Mouse (Mus musculus) forebrain, embryonic 10.5 days (tissue): ENCODE results near the gene F13a1. TPM values are rescaled to one million over a fixed set of nuclear protein-coding genes. Genes with fewer than 3 reads are reported as not detected.

ENCODE experiments used
- DNase-seq: peaks from one replicate; pipeline ENCODE4 v3.0.0-alpha.2; 2017; ENCODE audit warnings: low spot score; ENCODE audit errors: extremely low spot score
- H3K27ac ChIP-seq: fragments of 300-500 bp; sonication (generic); 2 replicates; pipeline ENCODE4 v1.5.1; 2016; ENCODE audit warnings: mild to moderate bottlenecking
- H3K27me3 ChIP-seq: fragments of 300-500 bp; sonication (generic); 2 replicates; pipeline ENCODE4 v1.6.1; 2016; ENCODE audit warnings: mild to moderate bottlenecking; ENCODE audit not compliant: poor library complexity, severe bottlenecking
- H3K36me3 ChIP-seq: fragments of 300-500 bp; sonication (generic); replicated peaks from 2 replicates; pipeline ENCODE4 v1.6.1; 2016; ENCODE audit warnings: mild to moderate bottlenecking, moderate library complexity
- H3K4me1 ChIP-seq: fragments of 300-500 bp; sonication (generic); 2 replicates; pipeline ENCODE4 v1.6.1; 2016
- H3K4me3 ChIP-seq: fragments of 300-500 bp; sonication (generic); 2 replicates; pipeline ENCODE4 v1.5.1; 2016; ENCODE audit warnings: mild to moderate bottlenecking, moderate library complexity
- H3K9me3 ChIP-seq: fragments of 300-500 bp; sonication (generic); 2 replicates; pipeline ENCODE4 v1.6.1; 2016; ENCODE audit warnings: mild to moderate bottlenecking, moderate library complexity
- WGBS: fragments of 180-500 bp; shearing (Covaris S2); methylation state at CpG from one replicate; pipeline ENCODE4 v1.1.7; 2016; 5-methylcytosine and 5-hydroxymethylcytosine counted together
- polyA plus RNA-seq: library from polyadenylated mRNA; unstranded; fragments of >200 nt; fragmentation: Nextera tagmentation; extraction: Ambion mirVana; gene quantifications from 2 replicates; pipeline ENCODE4 v1.2.1, GENCODE M21; 2016

The F13a1 gene
- polyA plus RNA-seq, 1 experiment from 2014 or later: 5.6 TPM

DNA sequence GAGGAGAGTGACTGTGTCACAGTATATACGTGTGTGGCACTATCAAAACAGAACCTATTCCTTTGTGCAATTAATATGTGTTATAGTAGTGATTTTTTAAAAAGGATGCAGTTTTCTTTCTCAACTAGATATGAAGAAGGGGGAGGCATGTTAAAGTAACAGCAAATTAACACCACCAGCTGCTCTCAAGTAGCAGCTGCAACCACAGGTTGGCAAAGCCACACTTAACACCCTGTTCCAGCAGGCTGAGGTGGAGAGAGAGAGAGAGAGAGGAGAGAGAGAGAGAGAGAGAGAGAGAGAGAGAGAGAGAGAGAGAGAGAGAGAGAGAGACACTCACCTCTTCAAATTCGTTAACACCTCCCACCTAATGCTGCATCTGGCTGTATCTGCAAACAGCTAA lies 28.5 kb downstream of the F13a1 start:
- Histone ChIP-seq H3K27me3 (no peaks in the 10 kb centered on the region), H3K36me3 (no peaks in the 10 kb centered on the region), H3K9me3 (no peaks in the 10 kb centered on the region), H3K4me1 (no peaks in the 10 kb centered on the region), H3K27ac (no peak overlapping the region), H3K4me3 (no peak overlapping the region)
- WGBS: 89% methylated on average over 2 of the region's 2 CpGs
- DNase-seq: no peak

DNA sequence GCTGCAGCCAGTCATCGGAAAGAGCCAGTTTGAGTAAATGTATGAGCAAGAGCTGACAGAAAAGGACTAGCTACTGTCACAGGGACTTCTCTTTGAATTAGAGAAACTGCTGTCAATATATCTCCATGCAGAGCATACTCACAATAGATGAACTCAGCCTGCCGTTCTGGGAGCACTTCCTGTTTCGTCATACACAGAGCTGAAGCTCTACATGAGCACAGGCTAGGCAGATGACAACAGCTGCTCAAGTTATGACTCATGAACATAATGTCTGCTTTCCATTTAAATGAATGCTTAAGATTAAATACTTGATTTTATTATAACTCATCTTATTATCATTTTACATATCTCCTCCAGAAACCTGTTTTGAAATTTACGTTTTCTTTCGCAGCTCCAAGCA lies 39.3 kb downstream of the F13a1 start:
- Histone ChIP-seq H3K27ac (no peak overlapping the region), H3K27me3 (no peaks in the 10 kb centered on the region), H3K9me3 (no peaks in the 10 kb centered on the region), H3K36me3 (no peaks in the 10 kb centered on the region), H3K4me1 (no peaks in the 10 kb centered on the region), H3K4me3 (no peak overlapping the region)
- 93% methylated on average over 5 of the region's 5 CpGs for WGBS
- no peak for DNase-seq

DNA sequence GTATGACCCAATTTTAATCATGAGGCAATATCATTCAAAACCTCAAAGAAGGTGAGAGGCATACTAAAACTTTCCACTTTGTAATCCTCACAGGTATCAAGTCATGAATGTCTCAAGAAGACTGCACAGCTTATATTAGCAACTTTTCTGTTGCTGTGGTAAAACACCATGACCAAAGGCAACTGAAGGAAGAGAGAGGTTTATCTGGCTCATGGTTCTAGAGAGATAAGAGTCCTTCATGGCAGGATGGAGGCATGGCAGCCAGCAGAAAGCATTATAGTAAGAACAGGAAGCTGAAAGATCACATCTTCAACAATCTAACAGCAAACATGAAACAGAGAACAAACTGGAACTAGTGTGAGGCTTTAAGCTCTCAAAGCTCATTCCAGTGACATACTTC lies 43.8 kb downstream of the F13a1 start:
- H3K27me3 ChIP-seq: no peaks in the 10 kb centered on the region
- no peaks in the 10 kb centered on the region for H3K4me1 ChIP-seq
- no peak for DNase-seq
- H3K27ac ChIP-seq: no peak overlapping the region
- H3K4me3 ChIP-seq: no peak overlapping the region
- no peaks in the 10 kb centered on the region for H3K36me3 ChIP-seq
- H3K9me3 ChIP-seq: no peaks in the 10 kb centered on the region

DNA sequence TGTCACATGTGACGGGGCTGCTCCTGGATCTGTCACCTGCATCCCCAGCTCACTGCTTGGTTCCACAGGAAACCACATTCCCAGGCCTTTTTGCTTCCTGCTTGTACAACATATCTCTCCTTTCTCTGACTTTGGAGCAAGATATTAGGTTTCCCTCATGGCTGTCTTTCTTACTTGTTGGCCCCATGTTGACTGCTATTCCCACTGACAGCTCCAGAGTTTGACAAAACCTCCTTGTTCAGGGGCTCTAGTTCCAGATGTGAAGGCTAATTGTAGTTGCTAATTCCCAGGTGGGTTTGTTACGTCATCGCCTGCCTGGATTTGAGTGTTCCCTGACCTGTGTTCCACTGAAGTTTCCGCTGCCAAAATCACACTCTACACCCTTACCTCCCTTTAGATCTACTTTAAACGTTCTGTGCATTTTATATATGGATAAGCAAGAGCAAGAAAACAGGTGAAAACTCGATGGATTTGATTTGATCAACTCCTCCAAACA lies 50.8 kb downstream of the F13a1 start:
- Histone ChIP-seq H3K27ac (no peak overlapping the region), H3K36me3 (no peaks in the 10 kb centered on the region), H3K4me1 (no peaks in the 10 kb centered on the region), H3K27me3 (no peaks in the 10 kb centered on the region), H3K9me3 (no peaks in the 10 kb centered on the region), H3K4me3 (no peak overlapping the region)
- no peak for DNase-seq
- 84% methylated on average over 6 of the region's 6 CpGs for WGBS

DNA sequence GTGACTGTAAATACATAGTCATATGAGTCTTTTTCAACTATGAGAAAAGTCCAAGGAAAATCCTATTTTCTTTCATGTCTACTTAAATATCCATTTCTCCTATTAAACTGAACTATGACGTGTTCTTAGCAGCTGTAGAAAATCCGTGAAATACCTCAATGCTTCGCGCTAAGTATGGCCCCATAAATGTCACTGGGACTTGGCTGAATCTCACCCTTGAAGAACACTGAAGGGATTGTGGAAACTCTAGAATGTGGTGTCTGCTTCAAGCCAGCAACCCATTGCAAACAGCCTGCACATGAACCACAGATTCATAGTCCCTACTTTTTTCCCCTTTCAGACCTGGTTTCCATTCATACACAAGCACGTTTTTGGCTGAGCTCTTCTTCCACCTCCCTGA lies 56.5 kb downstream of the F13a1 start:
- H3K27ac ChIP-seq: no peak overlapping the region
- no peaks in the 10 kb centered on the region for H3K36me3 ChIP-seq
- H3K27me3 ChIP-seq: no peaks in the 10 kb centered on the region
- H3K4me1 ChIP-seq: no peaks in the 10 kb centered on the region
- WGBS: 91% methylated on average over 5 of the region's 5 CpGs
- DNase-seq: no peak
- no peak overlapping the region for H3K4me3 ChIP-seq
- H3K9me3 ChIP-seq: no peaks in the 10 kb centered on the region

DNA sequence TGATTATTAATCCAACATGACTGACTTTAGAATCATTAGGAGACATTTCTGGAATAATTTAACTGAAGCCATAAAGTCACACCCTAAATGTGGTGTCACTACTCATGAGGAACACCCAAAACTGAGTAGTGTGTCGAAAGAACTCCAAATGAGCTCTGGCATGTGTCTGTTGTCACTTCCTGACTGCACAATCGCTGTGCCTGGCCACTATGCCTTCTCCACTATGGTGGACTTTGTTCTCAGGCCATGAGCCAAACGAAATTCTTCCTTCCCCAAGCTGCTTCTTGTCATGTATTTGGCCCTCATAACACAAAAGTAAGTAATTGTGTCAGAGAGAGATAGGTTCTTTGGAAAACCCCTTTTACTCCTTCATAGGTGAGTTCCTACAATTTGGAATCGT lies 61.7 kb downstream of the F13a1 start:
- 82% methylated on average over 4 of the region's 4 CpGs for WGBS
- Histone ChIP-seq H3K9me3 (no peaks in the 10 kb centered on the region), H3K27me3 (no peaks in the 10 kb centered on the region), H3K36me3 (no peaks in the 10 kb centered on the region), H3K4me1 (no peaks in the 10 kb centered on the region), H3K27ac (no peak overlapping the region), H3K4me3 (no peak overlapping the region)
- DNase-seq: no peak

DNA sequence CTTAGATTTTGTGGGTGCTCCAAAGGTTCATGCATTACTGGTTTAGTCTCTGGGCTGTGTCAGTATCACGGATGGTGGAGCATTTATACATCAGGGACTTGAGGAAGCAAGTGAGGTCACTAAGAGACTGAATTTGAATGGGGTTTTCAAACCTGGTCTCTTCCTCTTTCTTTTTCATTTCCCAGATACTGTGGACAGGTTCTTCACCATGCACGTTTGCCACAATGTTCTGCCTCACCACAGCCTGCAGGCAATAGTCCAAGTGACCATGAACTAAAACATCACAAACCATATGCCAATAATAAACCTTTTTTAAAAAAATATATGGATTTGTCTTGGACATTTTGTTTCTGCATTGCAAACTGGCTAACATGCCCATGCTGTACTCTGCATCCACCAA lies 77.0 kb downstream of the F13a1 start:
- no peak overlapping the region for H3K4me3 ChIP-seq
- H3K9me3 ChIP-seq: no peaks in the 10 kb centered on the region
- no peaks in the 10 kb centered on the region for H3K27me3 ChIP-seq
- DNase-seq: no peak
- 84% methylated on average over 2 of the region's 2 CpGs for WGBS
- no peaks in the 10 kb centered on the region for H3K4me1 ChIP-seq
- no peak overlapping the region for H3K27ac ChIP-seq
- no peaks in the 10 kb centered on the region for H3K36me3 ChIP-seq

DNA sequence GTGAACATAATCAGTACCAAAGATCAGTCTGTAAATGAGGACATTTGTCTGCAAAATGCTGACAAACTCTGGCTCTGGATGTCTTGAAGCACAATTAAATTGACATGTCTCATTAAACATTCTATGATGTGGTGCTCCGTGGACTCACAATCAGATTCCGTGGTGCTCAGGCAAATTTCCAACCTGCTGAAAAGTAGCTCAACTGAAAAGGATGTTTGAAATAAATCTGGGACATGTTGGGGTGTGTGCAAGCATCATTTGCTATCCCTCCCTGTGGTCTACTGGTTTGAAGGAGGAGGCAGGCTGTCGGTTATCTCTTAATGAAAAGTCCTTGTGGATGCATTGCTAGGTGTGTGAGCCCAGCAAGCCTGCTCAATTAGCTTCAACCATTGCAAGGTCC lies 77.8 kb downstream of the F13a1 start:
- Histone ChIP-seq H3K36me3 (no peaks in the 10 kb centered on the region), H3K4me1 (no peaks in the 10 kb centered on the region), H3K27me3 (no peaks in the 10 kb centered on the region), H3K27ac (no peak overlapping the region), H3K4me3 (no peak overlapping the region), H3K9me3 (no peaks in the 10 kb centered on the region)
- WGBS: 91% methylated on average over 3 of the region's 3 CpGs
- DNase-seq: no peak

DNA sequence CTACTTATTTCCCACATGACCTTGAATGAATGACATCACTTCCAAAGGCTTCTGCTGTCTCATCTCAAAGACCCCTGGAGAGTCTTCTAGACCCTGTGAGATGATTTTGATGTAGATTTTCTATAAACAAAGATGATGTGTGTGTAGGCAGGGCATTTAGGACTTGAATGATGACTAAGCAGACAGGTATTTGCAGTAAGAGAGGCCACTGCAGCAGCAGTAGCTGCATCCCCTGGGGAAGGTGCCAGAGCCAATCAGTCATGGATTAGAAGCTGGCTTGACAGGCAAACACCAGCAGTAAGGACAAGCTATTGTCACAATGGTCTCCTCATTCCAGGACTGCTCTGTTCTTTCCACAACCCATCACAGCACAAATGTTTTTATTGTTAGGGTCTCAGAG lies 87.1 kb downstream of the F13a1 start:
- H3K4me1 ChIP-seq: no peaks in the 10 kb centered on the region
- no peaks in the 10 kb centered on the region for H3K36me3 ChIP-seq
- DNase-seq: no peak
- no peaks in the 10 kb centered on the region for H3K27me3 ChIP-seq
- H3K4me3 ChIP-seq: no peak overlapping the region
- H3K27ac ChIP-seq: no peak overlapping the region
- H3K9me3 ChIP-seq: no peaks in the 10 kb centered on the region

DNA sequence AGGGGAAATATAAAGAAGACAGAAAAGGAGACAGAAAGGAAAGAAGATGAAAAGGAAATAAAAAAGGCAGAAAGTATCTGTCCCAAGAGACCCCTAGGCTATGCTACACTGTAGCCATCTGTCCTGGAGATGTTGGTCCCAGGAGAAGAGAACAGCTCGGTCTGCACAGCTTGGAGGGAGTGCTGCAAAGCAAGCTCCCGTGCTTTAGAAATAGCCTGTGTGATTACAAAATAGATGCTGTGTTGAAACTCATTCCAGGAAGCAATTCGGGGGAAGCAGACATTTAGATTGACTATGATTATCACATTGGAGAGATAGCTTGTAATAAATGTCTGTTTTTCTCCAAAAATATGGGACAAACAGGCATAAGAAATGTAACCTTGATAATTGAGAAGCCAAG lies 91.0 kb downstream of the F13a1 start:
- H3K9me3 ChIP-seq: no peaks in the 10 kb centered on the region
- WGBS: 82% methylated on average over 3 of the region's 3 CpGs
- H3K27me3 ChIP-seq: no peaks in the 10 kb centered on the region
- DNase-seq: no peak
- no peaks in the 10 kb centered on the region for H3K36me3 ChIP-seq
- no peaks in the 10 kb centered on the region for H3K4me1 ChIP-seq
- no peak overlapping the region for H3K27ac ChIP-seq
- H3K4me3 ChIP-seq: no peak overlapping the region

DNA sequence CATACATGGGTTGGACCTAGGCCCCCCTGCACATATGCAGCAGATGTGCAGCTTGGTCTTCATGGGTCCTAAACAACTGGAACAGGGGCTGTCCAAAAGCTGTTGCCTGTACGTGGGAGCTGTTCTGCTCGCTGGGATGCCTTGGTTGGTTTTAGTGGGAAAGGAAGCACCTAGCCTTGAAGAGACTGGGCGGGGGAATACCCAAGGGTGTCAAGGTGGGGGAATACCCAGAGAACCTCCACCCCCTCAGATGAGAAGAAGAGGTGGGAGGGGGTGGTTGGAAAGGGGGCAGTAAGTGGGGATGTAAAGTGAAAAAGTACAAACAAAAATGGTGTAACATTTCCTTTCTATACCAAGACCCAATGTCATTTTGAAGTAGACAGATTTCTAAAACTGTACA lies 95.1 kb downstream of the F13a1 start:
- no peak overlapping the region for H3K4me3 ChIP-seq
- H3K27me3 ChIP-seq: no peaks in the 10 kb centered on the region
- no peaks in the 10 kb centered on the region for H3K4me1 ChIP-seq
- DNase-seq: no peak
- no peaks in the 10 kb centered on the region for H3K36me3 ChIP-seq
- WGBS: 96% methylated on average over 3 of the region's 3 CpGs
- H3K9me3 ChIP-seq: no peaks in the 10 kb centered on the region
- H3K27ac ChIP-seq: no peak overlapping the region

DNA sequence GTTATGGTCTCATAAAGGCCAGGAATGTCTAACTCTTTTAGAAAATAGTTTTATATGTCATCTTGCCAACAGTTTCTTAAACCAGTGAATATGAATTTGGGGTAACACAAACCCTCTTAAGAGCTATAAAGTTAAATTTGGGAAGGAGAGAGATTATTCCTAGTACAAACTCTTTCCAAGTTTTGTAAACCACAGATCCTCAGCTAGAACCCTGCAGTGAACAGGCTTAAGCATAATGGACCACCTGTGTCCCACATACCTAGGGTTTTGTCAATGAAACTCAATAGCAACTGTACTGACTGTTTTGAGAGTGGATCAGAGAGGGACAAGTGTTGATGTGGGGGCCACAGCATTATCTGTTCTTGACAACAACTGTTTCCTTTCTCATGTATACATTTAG lies 96.4 kb downstream of the F13a1 start:
- no peaks in the 10 kb centered on the region for H3K4me1 ChIP-seq
- H3K36me3 ChIP-seq: no peaks in the 10 kb centered on the region
- H3K27ac ChIP-seq: no peak overlapping the region
- H3K4me3 ChIP-seq: no peak overlapping the region
- H3K9me3 ChIP-seq: no peaks in the 10 kb centered on the region
- no peaks in the 10 kb centered on the region for H3K27me3 ChIP-seq
- DNase-seq: no peak

DNA sequence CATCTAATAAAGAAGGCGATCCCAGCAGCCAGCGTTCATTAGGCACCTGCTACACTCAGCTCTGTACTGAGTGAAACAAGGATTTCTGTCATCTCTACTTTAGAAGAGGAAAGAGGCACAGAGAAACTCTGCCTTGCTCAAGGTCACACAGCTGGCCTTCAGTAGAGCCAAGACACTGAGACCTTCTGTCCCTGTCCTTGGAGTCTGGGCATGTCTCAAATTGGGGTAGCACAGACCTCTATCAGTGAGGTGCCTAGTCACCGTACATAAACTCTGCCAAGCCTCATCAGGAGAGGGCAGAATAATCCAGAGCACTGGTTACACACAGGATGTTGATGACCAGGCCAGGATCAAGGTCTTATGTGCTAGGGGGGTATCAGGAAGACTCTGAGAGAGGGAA lies 108.2 kb downstream of the F13a1 start:
- no peak for DNase-seq
- no peak overlapping the region for H3K27ac ChIP-seq
- no peak overlapping the region for H3K4me3 ChIP-seq
- 81% methylated on average over 3 of the region's 3 CpGs for WGBS
- H3K9me3 ChIP-seq: no peaks in the 10 kb centered on the region
- no peaks in the 10 kb centered on the region for H3K4me1 ChIP-seq
- H3K27me3 ChIP-seq: no peaks in the 10 kb centered on the region
- H3K36me3 ChIP-seq: no peaks in the 10 kb centered on the region

DNA sequence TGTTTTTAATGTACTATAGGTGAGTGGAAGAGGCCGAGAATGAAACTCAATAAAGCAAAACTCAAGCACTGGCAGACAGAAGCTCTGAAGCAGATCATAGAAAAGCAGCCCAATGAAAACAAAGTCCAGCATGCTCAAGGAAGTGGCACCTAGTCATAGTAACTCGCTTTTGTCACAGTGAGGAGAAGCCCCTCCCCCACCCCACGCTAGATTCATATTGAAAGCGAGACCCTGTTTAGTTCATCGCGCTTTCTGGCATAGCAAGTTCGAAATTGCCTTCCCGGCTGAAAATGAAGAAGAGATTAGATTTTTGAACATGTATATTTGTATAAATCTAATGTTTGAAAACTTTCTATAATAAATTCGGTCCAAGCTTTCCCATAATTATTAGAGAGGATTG lies 118.0 kb downstream of the F13a1 start:
- H3K36me3 ChIP-seq: no peaks in the 10 kb centered on the region
- no peaks in the 10 kb centered on the region for H3K9me3 ChIP-seq
- no peak overlapping the region for H3K27ac ChIP-seq
- 0 out of 2 replicates have a peak, but pooled peaks cover 3% of the 10 kb centered on the region for H3K4me1 ChIP-seq
- no peak for DNase-seq
- 90% methylated on average over 9 of the region's 9 CpGs for WGBS
- H3K27me3 ChIP-seq: no peaks in the 10 kb centered on the region
- H3K4me3 ChIP-seq: no peak overlapping the region
